Mouse (Mus musculus) thymus, postnatal 25 days (tissue): Measurements from ENCODE around the gene Pde10a.

Source experiments
- DNase-seq: peaks from one replicate; pipeline ENCODE4 v3.0.0; 2022

The Pde10a gene

GRCm38 (mm10) chr17:8526815-8527261, 1.7 kb downstream of the Pde10a start:
- no peak for DNase-seq

- no peak for DNase-seq
Measured at GRCm38 (mm10) chr17:8528641-8529040, 3.5 kb downstream of the Pde10a start.

DNA sequence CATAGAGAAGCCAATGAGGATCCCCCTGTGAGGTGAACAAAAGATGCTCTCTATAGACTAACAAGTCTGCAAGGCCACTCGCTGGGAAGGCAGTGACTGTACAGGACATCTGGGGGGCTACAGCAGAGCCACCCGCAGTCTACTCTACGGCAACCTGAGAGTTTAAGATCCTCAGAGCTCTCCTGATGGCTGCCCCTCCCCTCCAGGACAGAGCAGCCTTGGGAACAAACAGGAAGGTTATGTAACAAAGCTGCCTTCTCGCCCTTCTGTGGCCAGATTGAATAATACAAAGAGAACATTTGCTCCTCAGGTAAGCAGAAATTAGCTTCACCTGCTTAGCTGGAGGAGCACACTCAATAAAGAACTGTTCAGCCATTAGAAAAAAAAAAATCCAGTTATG, 7.4 kb downstream of the Pde10a start:
- no peak for DNase-seq

GRCm38 (mm10) chr17:8533828-8534227, 8.7 kb downstream of the Pde10a start:
- peak; percentile 40 for DNase-seq

DNA sequence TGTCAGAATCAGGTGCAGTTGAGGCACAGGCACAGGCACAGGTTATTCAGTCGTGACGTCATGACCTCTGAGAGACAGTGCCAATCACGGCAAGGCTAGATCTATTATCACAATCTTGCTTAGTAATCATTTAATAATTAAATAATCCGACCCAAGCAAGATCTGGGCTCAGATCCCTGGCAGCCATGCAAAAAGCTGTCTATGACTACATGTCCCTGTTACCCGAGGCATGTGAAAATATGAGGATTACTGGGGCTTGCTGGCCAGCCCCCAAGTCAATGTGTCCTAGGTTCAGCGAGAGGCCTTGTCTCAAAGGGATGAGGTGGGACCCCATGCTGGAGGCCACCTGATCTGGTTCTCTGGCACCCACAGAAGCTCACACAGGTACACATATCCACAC, 11.3 kb downstream of the Pde10a start:
- no peak for DNase-seq

GRCm38 (mm10) chr17:8538102-8538501, 12.9 kb downstream of the Pde10a start:
- peak; percentile 57 for DNase-seq

DNA sequence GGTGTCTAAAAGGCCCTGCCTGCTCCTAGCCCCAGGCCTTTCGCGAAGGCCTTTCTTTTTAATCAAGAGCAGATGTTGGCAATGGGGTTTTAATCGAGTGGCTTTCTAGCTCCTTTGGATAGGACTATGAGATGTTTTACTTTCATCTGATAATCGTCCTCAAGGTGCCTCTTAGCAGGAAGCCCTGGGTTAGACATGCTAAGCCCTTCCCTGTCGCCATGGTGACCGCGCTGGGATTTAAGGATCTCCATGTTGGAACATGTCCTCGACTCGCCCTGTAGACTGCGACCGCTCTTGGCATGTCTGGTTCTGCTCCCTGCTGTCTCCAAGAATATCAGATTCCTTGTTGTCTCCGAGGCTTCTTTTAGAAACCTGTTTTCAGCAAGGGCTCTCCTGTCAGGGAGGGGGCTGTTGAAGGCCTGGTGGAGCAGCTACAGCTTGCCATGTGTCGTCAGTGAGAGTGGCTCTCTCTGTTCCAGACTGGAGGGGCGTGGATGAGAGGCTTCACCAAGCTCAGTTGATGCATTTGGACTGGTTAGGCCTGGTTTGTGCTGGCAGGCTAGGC, 16.9 kb downstream of the Pde10a start:
- no peak for DNase-seq

DNA sequence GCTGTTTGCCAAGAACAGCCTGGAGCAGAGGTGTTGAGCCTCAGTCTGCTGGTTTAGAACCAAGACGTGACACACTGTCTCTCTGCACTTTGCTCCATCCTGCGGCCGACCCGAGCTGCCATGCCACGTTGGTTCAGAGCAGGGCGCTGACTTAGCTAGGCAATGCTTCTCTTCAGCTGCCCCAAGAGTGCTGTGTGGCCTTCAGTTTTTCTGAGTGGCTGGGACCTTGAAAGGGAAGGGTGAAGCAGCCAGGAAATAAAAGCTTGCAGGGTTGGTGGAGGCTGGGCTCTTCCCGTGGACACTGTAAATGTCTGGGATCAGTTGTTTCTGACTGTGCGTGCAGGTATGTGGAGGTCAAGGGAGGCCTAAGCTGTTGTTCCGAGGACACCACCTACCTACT, 21.2 kb downstream of the Pde10a start:
- DNase-seq: no peak

GRCm38 (mm10) chr17:8548733-8549132, 23.6 kb downstream of the Pde10a start:
- DNase-seq: peak; percentile 22

GRCm38 (mm10) chr17:8551641-8552040, 26.5 kb downstream of the Pde10a start:
- DNase-seq: no peak

DNA sequence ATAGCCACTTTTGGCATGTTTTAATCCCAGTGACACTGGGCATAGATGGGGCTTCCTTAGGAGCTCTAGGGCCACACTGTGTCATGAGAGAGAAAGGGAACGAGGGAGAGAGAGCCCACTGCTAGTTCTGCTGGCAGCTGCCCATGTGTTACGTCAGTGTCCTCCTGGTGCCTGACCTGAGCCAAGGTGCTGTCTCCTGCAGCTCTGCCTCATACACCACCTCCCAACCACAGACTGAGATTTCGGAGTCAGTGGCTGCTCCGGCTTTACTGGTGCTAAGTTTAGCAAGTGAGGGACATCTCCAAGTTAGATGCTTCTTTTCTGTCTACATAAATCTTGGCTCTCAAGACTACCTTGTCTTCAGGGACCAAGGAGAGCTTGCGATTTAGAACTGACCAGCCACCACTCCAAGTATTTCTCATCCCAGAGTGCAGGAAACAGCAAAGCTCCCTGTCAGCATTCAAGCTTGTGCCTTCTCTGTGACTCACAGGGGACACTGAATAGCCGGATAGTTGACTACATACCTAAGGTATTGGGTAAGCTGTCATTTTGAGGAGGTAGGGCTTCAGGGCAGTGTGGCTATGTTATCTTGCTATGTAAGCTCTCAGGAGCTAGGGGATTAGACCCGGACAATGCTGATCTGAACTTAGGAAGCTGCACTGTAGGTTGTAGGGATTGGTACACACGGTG, 27.3 kb downstream of the Pde10a start:
- no peak for DNase-seq

DNA sequence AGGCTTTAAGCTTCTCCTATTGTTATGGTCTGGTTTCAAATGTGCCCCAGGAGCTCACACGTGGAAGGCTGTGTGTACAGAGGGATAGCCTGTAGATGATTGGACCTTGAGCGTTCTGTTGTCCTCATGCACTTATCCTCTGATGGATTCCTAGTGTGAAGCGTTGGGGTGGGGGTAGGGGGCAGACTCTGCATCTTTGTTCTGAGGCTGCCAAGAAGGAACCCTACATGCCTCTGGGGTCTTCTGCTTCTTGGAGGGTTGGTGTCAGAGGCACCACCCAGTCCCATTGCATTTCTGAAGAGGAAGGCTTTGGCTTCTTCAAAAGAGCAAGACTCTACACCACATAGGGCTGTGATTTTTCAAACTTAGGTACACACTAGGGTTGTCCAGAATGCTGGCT, 28.4 kb downstream of the Pde10a start:
- DNase-seq: no peak

- no peak for DNase-seq
Measured at GRCm38 (mm10) chr17:8554219-8554618, 29.0 kb downstream of the Pde10a start.

- no peak for DNase-seq
Measured at GRCm38 (mm10) chr17:8555785-8556184, 30.6 kb downstream of the Pde10a start.

GRCm38 (mm10) chr17:8556223-8556622, 31.1 kb downstream of the Pde10a start:
- no peak for DNase-seq

- no peak for DNase-seq
Measured at GRCm38 (mm10) chr17:8557926-8558325, 32.8 kb downstream of the Pde10a start.

DNA sequence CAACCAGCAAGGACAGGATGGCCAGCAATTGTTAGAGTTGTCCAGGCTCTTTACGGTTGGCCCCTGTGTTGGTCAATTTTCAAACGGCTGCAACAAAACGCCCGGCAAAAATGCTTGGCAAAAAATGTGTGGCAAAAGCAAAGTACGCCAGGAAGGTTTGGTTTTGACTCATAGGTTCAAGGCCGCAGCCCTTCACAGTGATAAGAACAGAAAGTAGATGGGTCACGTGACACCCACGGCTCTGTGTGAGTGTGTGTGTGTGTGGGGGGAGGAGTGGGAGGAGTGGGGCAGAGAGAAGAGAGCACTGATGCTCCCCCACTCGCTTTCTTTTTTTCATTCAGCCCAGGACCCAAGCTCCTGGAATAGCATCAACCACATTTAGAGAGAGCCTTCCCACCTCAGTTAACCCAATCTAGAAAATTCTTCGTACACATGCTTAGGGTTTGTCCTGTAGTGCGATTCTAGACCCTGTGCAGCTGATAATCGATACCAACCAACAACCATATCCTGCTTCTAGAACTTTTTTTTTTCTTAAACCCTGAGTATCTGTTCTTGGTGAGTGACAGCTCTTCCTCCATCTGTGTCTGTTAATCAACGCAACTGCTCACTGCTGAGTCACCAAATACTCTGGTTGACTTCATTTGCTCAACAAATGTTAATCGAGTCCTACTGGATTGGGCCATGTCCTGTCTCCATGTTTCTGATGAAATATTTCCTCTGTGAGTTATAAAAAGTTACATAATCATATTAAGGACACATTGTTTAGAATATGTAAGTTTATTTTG, 37.1 kb downstream of the Pde10a start:
- DNase-seq: peak; percentile 64

- DNase-seq: peak; percentile 57
Measured at GRCm38 (mm10) chr17:8562886-8563280, 37.7 kb downstream of the Pde10a start.

- no peak for DNase-seq
Measured at GRCm38 (mm10) chr17:8566850-8567249, 41.7 kb downstream of the Pde10a start, which contains the start of gene Gm17087. Gm17087 (minus strand) TSS chr17:8566950.

- DNase-seq: no peak
Measured at GRCm38 (mm10) chr17:8573542-8574260, 48.5 kb downstream of the Pde10a start.

- peak; percentile 37 for DNase-seq
Measured at GRCm38 (mm10) chr17:8580360-8580759, 55.2 kb downstream of the Pde10a start.

GRCm38 (mm10) chr17:8581579-8581978, 56.4 kb downstream of the Pde10a start:
- no peak for DNase-seq
